Mouse (Mus musculus) ES-CJ7 (cell line): ENCODE measurements around the gene Tram2.

ENCODE experiments used
- DNase-seq: peaks from one replicate; pipeline ENCODE4 v3.0.0; 2011; ENCODE audit warnings: low read depth, low spot score

Gene Tram2

GRCm38 (mm10) chr1:20974341-20975135 is 104.5 kb downstream of the Tram2 start:
- DNase-seq = peak; percentile 78

GRCm38 (mm10) chr1:20973389-20973788 is 105.6 kb downstream of the Tram2 start:
- no peak for DNase-seq

- no peak for DNase-seq
These were observed 109.4 kb downstream of the Tram2 start for GRCm38 (mm10) chr1:20969642-20970041.

- DNase-seq = peak; percentile 61
These were observed 124.2 kb downstream of the Tram2 start for GRCm38 (mm10) chr1:20954876-20955275.

- peak; percentile 36 for DNase-seq
These were observed 127.2 kb downstream of the Tram2 start for GRCm38 (mm10) chr1:20951799-20952198.

GRCm38 (mm10) chr1:20951300-20951763 is 127.7 kb downstream of the Tram2 start, which contains the start of gene Efhc1:
Efhc1 (plus strand) TSS chr1:20951626.
- peak; percentile 98 for DNase-seq
